Mouse (Mus musculus) urinary bladder, adult 2 months (tissue): ENCODE measurements around the gene Fpr-rs6. TPM values are rescaled to one million over a fixed set of nuclear protein-coding genes. Genes with fewer than 3 reads are reported as not detected.

Experiments used
- DNase-seq: peaks from one replicate; pipeline ENCODE4 v3.0.0; 2022; ENCODE audit warnings: low spot score
- polyA plus RNA-seq: library from polyadenylated mRNA; depleted of rRNA; stranded (reverse); fragments of >200 nt; gene quantifications from 2 replicates; pipeline ENCODE4 v1.2.3, GENCODE M21; 2012; rRNA removed

Gene Fpr-rs6
- polyA plus RNA-seq, result not detected in 2 replicates

DNA sequence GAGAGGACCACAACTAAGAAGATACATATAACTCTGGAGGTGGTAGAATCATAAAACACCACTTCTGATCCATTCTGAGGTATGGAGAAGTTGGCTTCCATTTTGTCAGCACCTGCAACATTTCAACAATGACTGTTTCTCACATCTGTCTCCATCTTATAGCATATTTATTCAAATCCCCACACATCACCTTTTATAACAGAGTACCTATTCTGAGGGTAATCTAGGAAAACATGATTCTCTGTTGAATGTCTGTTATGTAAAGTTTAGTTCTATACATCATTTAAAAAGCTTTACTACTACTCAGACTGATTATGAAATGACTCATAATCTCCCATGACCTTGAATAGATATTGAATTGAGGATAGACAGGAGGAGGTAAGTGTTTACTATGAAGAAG is at the start of gene Fpr-rs6:
Fpr-rs6 (minus strand) TSS at position 101 of the 400 bp plus-strand sequence.
- no peak for DNase-seq

Other genes starting within 250 kb of the Fpr-rs6 start
- gene Vmn2r104, start 134.8 kb downstream of the Fpr-rs6 start, polyA plus RNA-seq, result not detected in 2 replicates
- not detected in 2 replicates for gene Fpr-rs7, start 68.9 kb downstream of the Fpr-rs6 start, polyA plus RNA-seq
- not detected in 2 replicates for gene Vmn2r105, start 52.0 kb upstream of the Fpr-rs6 start, polyA plus RNA-seq
- gene Vmn2r106, start 102.5 kb upstream of the Fpr-rs6 start, polyA plus RNA-seq, result not detected in 2 replicates
- gene Vmn2r107, start 162.1 kb upstream of the Fpr-rs6 start, polyA plus RNA-seq, result not detected in 2 replicates
- gene Vmn1r224, start 231.0 kb upstream of the Fpr-rs6 start, polyA plus RNA-seq, result not detected in 2 replicates